Mouse (Mus musculus): ENCODE measurements at regions not wholly inside any gene's neighbourhood (a gene's known extent, or its start where the extent isn't known, plus 50 kb on each side); places are given as distances from the start of the nearest gene placed in this dataset.
A peak's percentile ranks its signal among the peaks of the same experiment; 100 is the strongest.

DNA sequence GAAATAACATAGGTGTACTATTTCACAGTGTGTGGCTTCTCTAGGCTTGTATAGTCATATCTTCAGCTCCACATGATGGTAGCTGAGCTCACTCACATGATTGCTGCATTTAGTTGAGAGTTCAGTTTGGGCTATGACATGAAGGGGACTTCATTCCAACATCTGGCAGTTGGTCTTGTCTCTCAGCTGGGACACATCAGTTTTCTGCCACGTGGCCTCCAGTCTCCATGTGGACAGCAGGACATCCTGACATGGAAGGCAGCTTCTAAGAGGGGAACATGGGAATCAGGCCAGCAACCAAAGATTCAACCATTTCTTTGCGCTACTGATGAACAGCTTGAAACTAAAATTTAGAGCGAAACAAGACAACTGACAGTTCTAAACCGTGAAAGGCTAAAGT lies 121.2 kb upstream of the Slc44a1 start:
- no peak for DNase-seq

DNA sequence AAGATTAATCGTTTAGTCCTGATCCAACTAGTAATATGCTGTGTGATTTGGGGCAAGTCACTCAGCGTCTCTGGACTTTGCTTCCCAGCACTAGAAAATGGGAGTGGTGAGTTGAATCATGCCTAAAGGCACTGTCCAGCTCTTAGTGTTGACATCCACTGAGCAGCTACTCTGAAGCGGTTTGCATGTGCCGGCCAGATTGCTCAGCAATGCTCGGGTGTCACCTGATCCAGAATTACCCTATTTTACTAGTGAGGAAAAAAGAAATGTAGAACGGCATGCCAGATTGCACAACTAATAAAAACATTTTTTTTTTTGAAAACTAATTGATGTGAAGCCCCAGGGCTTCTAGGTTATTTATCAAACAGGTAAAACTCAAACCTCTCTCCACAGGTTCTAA lies 122.0 kb upstream of the Slc44a1 start:
- DNase-seq = peak in 1 of 2 experiments; percentile 22

DNA sequence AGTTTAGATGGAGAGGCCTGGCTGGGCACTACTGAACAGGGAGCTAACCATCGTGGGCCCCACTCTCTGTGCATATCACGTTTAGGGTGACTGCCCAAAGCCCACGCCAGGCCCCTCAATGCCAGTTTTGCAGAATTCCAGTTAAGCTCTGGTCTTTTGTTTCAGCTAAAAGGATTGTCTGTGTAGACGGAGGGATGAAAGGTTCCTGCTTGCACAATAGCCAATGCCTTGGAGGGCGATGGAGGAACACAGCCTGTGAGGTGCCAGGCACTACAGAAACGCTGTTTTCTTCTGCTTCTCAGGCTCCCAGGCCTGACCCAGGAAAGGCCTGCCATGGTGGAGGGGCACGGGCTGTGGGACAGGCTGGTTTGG lies 122.8 kb upstream of the Slc44a1 start:
- DNase-seq = no peak

DNA sequence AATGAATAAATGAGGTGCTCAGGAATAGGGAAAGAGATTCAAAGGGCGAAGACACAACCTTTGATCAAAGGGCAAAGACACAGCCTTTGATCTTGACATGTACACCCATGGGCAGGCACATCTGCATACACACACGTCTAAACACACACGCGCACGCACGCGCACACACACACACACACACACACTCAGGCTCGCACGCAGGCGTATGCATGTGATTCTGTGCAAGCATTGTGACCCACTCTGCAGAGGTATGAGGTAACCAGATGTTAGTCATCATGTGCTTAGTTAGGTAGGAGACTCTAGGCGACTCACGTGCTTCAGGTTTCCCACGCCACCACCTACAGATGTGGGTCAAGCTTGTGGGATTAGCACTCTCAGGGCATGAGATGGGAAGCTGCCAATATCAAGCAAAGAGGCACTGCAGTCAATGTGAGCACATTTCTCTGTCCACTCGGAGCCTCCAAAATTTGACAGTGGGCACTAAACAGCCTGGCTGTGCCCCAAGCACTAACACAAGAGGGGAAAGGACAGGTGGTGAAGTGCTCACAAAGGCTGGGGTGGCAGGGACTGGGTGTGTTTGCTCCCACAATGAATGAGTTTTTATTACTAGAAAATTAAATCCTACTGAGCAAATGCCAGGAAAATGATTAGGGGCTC lies 123.3 kb upstream of the Slc44a1 start:
- DNase-seq = peak; percentile 39 to 64

DNA sequence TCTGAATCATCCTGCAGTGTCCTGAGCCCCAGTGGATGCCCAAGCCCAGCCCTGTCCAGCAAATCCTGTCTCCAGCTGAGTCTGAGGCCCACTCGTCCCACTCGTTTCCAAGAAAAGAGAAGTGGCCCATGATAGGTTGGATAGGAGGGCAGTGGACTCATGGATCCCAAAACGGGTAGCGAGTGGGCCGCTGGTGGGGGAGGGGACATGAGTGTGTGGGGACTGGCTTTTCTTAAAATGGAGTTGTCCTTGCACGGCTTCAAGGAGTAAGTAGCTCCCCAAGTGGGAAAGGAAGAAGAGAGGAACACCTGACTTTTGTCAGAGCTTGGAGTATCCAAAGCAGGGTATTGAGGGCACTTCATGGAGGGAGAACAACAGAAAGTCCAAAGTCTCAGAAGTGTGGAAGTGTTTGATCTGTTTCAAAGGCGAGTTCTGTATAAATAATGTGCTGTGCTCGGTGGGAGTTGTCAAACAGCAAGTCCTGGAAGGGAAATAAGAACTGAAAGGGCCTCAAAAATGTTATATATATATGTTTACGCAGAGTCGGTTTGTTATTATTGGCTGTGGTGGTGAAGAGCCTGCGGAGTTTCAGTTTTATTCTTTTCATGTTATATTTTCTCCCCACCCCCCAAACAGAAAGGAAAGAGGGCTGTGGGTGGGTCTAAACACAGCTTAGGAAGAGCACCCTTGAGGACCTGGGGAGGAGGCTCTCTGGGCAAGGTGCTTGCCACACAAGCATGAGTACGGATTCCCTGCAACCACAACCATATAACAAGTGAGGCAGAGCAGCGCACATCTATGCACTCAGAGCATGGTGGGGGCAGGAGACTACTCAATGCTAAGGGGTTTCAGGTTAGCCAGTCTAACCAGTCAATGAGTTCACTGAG lies 124.1 kb upstream of the Slc44a1 start:
- DNase-seq = peak in 1 of 2 experiments; percentile 41

DNA sequence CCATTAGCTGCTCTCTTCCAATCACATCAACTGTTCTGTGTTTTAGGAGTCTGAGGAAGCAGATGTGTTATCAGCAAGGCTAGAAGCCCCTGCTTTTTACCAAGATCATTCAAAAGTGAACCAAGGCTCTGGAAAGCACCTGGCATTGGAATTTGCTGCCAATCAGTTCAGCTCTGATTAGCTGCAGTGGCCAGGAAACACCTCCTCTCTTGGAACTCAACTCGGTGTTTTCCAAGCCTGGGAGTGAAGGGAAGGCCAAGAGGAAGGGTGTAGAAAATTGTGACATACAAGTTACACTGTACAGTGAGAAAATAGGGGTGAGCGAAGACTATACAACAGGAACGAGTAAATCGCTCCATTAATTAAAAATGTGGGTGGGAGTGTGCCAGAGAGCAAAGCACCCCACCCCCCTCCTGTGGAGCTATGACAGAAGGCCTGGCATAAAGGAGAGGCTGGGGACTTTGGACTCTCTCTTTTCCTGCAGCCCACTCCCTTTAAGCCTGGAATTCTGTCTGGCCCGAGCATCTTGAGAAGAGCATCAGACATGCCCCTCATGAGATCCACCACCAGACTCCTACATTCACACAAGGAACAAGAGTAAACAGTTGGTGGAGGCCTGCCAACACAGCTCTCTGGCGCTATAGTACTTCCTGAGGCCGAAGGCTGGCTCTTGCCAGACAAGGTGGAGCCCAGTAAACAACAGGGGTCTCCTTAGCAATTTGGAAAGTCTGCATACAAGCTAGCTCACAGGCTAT lies 124.9 kb upstream of the Slc44a1 start:
- DNase-seq = peak; percentile 75 to 82

DNA sequence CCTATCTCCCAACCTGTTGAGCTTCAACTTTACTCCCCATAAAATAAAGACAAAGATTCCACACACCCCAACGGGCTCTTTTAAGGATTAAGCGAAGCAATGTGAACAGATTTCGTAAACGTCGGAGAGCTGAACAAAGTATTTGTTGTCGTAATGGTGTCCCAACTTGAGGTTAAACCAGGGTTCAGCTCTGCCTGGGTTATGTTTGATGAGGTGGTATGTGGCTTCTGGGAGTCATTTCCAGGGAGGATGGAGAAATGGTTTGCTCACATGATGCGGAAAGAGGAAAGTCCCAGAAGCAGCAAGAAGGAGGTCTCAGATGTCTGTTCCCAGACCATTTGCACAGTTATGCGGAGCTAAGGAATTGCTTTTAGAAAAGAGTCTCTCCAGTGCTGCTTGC lies 126.1 kb upstream of the Slc44a1 start:
- DNase-seq = no peak

DNA sequence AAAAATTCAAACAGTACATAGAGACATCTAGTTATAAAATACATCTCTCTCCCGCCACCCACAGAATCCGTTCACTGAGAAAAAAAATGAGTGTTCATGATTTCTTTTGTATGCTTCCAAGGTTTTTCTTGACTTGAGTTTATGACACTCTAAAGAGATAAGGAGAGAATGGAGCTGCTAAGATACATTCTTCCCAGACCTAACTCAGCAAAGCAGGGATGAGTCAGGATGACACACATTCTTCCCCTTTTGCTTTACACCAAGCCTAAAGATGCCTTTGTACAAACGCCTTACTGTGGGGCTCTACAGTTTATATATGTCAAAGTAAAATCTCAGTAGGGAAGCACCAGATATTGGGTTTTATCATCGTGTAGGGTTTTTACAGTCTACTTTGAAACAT lies 133.1 kb upstream of the Slc44a1 start:
- no peak for DNase-seq

DNA sequence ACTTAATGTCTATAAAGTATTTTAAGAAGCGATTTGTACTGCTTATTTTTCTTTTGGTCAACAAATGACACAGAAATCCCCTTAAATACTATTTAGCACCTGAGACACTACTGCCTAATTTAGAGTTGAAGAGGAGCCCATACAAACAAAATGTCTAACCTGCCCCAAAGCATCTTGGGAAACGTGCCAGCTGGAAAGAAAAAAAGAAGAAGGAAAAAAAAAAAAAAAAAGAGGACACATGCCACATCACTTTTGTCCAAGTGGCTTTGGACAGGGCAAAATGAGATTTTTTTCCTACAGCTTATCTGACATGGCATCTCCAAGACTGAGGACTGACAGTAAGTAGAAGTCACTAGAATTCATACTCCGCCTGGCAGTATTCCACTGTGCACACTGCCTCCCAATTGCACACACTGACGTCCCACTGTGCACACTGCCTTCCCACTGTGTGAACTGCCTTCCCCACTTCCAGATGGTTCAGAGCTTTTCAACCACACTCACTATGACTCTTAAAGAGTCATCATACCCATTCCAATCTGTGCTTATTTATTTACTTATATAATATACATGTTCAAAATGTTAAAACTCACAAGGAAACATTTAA lies 135.3 kb upstream of the Slc44a1 start:
- no peak for DNase-seq

DNA sequence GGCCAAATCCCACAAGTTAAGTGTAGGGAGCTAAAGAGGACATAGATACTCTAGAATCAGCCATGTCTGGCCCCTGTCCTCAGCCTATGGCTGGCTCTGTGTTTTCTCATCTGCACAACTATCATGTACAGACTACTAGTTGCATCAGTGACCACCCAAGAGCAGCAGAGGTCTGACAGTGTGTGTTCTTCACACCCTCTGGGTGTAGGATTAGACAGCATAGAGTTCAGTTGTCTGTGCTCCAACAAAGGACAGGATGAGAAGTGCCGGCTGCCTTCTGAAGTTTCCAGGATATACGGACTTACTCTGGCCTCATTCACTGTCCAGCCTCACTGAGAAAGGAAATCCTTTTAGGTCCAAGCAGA lies 135.9 kb upstream of the Slc44a1 start:
- DNase-seq = no peak

DNA sequence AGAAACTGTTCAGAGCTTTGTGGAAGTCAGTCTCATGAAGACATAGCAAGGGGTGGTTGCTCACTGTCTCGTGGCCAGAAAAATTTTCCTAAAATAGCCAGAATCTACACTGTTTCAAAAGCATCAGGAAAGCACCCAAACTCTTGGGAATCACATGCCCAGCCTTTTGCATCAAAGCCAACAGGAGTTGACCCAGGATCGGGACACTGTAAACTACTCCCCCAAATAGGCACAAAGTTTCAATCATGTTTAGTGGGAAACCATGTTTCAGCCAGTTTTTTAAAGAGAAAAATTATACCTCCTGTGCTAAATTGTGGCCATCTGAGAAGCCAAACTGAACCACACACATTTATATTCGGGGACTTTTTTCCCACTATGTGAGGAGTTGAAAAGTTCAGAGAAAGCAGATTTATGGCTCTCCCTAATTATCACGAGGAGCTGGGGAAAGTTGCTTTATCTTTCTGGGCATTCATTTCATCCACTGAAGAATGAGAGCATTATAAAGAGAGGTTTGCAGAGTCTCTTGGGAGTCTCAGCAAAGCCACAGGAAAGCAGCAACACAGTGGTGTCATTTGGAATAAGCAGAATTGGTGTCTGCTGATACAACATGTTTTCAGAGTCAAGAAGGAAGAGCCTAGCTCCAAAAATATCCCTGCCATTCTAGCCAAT lies 136.5 kb upstream of the Slc44a1 start:
- DNase-seq = no peak

DNA sequence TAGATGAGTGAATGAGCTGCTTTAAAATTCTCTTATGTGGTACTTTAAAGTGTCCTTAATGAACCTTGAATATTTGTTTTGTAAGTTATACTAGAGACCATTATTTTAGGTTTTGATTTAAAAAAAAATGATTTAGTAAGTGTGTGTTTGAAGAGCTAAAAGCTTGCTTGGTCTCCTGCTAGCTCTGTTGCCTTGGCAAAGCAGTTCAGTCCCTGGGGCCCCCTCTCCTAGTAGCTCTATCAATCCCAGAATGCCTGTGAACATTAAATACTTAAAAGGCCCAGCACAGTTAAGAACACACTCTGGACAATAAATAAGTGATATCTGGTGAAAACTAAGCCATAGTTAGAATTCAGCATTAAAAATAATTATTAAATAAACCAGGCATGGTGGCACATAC lies 138.3 kb upstream of the Abca1 start:
- no peak for DNase-seq

DNA sequence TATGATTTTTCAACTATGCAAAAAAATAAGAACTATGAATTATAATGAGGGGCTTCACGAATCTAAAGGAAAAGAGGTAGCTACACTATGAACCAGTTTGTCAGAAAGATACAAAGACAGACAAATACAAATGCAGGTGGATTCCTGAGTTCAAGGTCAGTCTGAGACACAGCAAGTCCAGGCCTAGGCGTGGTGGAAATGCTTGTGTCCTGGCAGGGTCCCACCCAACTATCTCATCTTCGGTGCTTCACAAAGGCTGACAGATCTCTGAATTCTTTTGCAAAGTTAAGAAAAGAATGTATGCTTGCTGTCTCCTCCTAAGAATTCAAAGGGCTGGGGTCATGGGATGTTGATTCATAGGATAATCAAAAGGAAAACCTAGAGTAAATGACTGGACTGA lies 132.9 kb upstream of the Abca1 start:
- DNase-seq = no peak

DNA sequence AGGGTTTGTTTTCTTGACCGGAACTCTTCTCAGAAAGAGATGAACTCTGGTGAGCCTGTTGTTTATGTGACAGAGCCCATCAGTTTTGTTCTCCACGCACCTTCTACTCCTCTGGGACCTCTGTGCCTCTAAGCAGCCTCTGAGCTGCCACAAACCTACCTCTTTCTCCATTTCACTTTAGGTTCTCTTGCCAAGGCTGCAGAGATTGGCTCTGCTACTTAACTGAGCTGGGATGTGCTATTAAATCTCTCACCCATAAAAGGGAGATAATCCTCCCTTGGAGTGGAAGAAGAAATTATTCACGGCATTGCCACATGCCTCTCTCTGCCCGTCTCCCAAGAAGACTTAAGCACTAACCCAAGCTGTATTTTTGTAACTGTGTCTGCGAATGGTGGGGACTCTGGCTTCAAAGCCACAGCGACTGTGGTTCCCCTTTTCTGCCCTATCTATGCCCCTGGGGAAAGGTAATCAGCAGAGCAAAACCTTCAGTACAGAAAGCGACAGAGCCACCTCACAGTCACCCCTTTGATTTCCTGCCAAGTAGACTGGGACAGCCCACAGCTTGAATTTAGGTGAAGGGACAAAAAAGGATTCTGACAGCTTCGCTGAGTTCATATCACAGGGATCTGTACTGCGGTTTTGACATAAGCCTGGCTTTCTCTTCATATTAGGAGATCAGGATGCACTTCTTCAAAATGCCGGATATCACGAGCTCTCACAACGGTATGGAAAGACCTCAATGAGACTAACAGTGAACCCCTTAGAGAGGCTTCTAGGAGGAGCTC lies 118.2 kb upstream of the Abca1 start:
- DNase-seq = no peak

DNA sequence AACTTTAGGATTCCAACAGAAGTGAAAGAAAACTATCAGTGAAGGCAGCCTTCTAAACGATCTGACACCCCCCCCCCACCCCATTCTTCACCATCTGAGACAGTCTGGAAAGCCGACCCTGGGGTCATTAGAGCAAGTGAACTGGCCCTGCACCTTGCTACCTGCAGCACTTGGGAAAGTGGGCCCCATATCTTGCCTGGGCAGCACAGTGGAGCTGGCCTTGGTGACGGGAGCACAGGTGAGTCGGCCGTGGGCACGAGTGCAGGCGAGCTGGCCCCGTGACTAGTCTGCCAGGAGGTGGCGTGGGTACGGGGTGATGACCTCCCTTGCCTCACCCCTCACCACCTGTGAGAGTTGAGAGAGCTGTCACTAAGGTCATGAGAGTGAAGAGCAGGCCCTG lies 110.7 kb upstream of the Abca1 start:
- no peak for DNase-seq

DNA sequence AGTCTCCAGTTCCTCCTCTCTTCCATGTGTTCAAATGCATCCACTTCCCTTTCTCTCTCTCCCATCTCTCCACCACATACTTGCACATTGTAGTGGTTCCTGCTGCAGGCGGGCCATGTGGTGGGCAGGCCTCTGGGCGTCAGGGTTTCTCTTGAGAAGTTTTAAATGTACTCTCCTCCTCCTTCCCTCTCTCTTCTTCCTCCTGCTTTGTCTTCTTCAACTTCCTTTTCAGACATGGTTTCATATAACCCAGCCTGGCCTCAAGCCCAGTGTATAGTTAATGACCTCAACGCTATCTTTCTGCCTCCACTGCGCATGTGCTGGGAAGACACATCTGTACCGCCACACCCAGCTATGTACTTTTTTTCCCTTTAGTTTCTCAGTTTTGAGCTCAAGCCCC lies 110.3 kb upstream of the Abca1 start:
- no peak for DNase-seq

DNA sequence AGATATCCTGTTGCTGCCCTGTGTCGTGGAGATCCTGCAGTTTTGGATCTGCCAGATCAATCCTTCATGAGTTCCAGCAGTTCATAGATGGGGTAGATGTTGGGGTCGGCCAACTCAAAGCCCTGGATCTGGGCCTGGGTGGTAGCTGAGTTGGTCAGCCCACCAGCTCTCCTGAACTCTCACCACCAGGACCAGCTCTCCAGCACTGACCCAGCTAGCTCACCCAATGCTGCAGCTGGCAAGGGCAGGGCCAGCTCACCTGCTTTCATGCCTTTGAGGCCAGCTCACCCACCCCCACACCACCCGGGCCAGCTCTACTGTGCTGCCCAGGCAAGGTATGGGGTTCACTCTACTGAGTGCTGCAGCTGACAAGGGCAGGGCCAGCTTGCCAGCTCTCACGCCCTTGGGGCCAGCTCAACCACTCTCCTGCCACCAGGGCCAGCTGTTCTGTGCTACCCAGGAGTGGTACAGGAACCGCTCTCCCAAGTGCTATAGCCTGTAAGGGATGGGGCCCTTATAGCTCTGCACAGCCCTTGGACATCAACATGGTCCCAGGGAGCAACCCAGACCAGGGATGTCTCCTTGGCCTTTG lies 109.7 kb upstream of the Abca1 start:
- no peak for DNase-seq

DNA sequence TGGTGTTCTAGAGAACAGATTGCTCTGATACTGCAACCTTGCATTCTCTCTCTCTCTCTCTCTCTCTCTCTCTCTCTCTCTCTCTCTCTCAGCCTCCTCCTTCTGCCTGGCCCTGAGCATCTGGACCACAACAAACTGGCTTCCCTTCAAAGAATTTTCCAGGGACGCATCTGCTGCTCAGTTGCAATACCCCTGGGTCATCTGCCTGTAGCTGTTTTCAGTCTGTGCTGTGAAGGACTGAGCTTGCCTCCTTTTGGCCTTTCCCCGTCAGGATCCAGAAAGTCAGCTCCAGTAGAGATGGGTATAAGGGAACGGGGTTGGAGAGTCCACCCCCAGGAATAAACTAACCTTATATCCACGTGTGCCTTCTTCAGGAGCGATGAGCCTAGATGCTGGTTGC lies 105.2 kb upstream of the Abca1 start:
- no peak for DNase-seq

DNA sequence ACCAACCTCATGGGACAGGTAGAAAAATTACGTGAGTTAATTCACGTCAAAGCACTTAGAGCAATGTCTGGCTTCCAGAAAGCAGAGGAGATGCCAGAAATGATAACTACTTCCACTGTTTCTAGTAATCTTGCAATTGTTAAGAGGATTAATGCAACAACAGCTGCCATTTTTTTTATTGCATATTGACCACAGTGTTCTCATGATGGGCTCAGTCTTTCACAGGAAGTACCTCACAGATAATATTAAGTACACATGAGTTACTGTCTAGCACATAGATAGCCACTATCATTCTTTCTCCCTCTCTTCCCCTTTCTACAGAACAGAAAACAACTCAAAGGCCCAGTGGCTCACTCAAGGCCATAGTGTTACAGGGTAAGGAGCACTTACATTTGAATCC lies 104.8 kb upstream of the Abca1 start:
- DNase-seq = no peak

DNA sequence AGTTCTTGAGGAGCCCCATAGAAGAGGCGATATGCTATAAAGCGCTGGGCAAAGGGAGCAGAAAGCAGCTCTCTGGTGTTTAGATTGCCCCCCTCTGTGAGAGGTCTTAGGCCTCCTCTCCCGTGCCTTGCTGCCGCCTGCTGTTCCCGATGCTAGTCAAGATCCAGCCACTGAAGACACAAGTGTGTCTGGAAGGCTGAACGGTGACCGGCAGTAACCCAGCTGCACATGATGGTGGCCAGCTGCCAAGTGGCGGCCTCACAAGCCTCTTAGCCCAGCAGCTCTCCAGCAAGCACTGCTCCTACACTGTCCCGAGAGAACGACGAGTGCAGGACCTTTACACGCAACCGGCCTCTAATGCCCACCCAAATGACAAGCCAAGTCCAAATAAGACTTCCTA lies 104.1 kb upstream of the Abca1 start:
- peak; percentile 89 for DNase-seq

DNA sequence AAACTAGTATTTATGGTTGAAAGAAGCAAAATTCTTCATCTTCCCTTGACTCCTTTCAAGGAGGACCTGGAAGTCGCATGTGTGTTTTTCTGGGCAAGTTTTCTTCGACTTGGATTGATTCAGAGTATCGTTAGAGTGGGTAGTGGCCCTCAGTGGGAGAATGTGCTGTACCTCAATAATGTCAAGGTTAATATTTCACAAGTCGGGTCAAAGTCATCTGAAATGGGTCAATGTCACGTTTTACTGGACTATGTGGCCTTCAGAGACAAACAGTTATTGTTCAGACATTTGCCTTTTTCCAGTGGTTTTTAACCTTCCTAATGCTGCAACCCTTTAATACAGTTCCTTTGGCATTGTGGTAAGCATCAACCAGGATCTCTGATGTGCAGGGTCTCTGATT lies 102.8 kb upstream of the Abca1 start:
- no peak for DNase-seq
